Mouse (Mus musculus) heart, embryonic 10.5 days (tissue): ENCODE results near the gene Ndfip2. TPM values are rescaled to one million over a fixed set of nuclear protein-coding genes. Genes with fewer than 3 reads are reported as not detected.

ENCODE experiments used
- DNase-seq: peaks from one replicate; pipeline ENCODE4 v3.0.0-alpha.2; 2017; ENCODE audit warnings: low spot score
- H3K27ac ChIP-seq: fragments of 300-500 bp; sonication (generic); 2 replicates; pipeline ENCODE4 v1.5.1; 2016; ENCODE audit warnings: mild to moderate bottlenecking
- H3K27me3 ChIP-seq: fragments of 300-500 bp; sonication (generic); 2 replicates; pipeline ENCODE4 v1.6.1; 2016; ENCODE audit warnings: mild to moderate bottlenecking; ENCODE audit not compliant: poor library complexity, insufficient read depth, severe bottlenecking
- H3K36me3 ChIP-seq: fragments of 300-500 bp; sonication (generic); 2 replicates; pipeline ENCODE4 v1.6.1; 2016; ENCODE audit warnings: mild to moderate bottlenecking, moderate library complexity
- H3K4me1 ChIP-seq: fragments of 300-500 bp; sonication (generic); 2 replicates; pipeline ENCODE4 v1.6.1; 2016; ENCODE audit warnings: mild to moderate bottlenecking
- H3K4me3 ChIP-seq: fragments of 300-500 bp; sonication (generic); 2 replicates; pipeline ENCODE4 v1.5.1; 2016; ENCODE audit warnings: mild to moderate bottlenecking, moderate library complexity
- H3K9me3 ChIP-seq: fragments of 300-500 bp; sonication (generic); 2 replicates; pipeline ENCODE4 v1.6.1; 2016; ENCODE audit warnings: mild to moderate bottlenecking, moderate library complexity
- whole genome bisulfite sequencing: fragments of 180-500 bp; shearing (Covaris S2); methylation state at CpG from one replicate; pipeline ENCODE4 v1.1.7; 2016; 5-methylcytosine and 5-hydroxymethylcytosine counted together
- polyA plus RNA-seq: library from polyadenylated mRNA; unstranded; fragments of >200 nt; fragmentation: Nextera tagmentation; extraction: Ambion mirVana; gene quantifications from 2 replicates; pipeline ENCODE4 v1.2.1, GENCODE M21; 2016

Gene Ndfip2
- polyA plus RNA-seq, 1 experiment from 2014 or later, result 55.1 TPM

GRCm38 (mm10) chr14:105295820-105296582, 37.6 kb downstream of the Ndfip2 start:
- H3K36me3 ChIP-seq, result peaks cover 23% of the 10 kb centered on the region
- 56% methylated on average over 6 of the region's 6 CpGs for WGBS

GRCm38 (mm10) chr14:105299744-105300255, 41.4 kb downstream of the Ndfip2 start:
- 0 out of 2 replicates have a peak, but pooled peaks cover 3% of the 10 kb centered on the region for H3K4me1 ChIP-seq
- no peak overlapping the region for H3K27ac ChIP-seq
- no peaks in the 10 kb centered on the region for H3K27me3 ChIP-seq
- H3K9me3 ChIP-seq, result no peaks in the 10 kb centered on the region
- H3K36me3 ChIP-seq, result peaks cover 9% of the 10 kb centered on the region; the same call in 1 of the 2 replicates
- no peak overlapping the region for H3K4me3 ChIP-seq
- WGBS, result 53% methylated on average over 5 of the region's 5 CpGs
- no peak for DNase-seq

More at GRCm38 (mm10) chr14:105295820-105296582, 37.6 kb downstream of the Ndfip2 start:
- Histone ChIP-seq H3K4me3 (no peak overlapping the region), H3K9me3 (no peaks in the 10 kb centered on the region), H3K4me1 (0 out of 2 replicates have a peak, but pooled peaks cover 3% of the 10 kb centered on the region), H3K27ac (no peak overlapping the region), H3K27me3 (no peaks in the 10 kb centered on the region)
- DNase-seq, result no peak

GRCm38 (mm10) chr14:105300551-105300950, 42.2 kb downstream of the Ndfip2 start:
- no peaks in the 10 kb centered on the region for H3K9me3 ChIP-seq
- H3K36me3 ChIP-seq, result peaks cover 9% of the 10 kb centered on the region; the same call in 1 of the 2 replicates
- WGBS, result 80% methylated on average over 10 of the region's 10 CpGs
- no peak for DNase-seq
- H3K4me3 ChIP-seq, result no peak overlapping the region
- H3K27ac ChIP-seq, result no peak overlapping the region
- no peaks in the 10 kb centered on the region for H3K27me3 ChIP-seq
- H3K4me1 ChIP-seq, result 0 out of 2 replicates have a peak, but pooled peaks cover 3% of the 10 kb centered on the region

- no peaks in the 10 kb centered on the region for H3K9me3 ChIP-seq
- no peaks in the 10 kb centered on the region for H3K27me3 ChIP-seq
- DNase-seq, result no peak
- no peak overlapping the region for H3K27ac ChIP-seq
- H3K4me1 ChIP-seq, result 0 out of 2 replicates have a peak, but pooled peaks cover 3% of the 10 kb centered on the region
- 76% methylated on average over 4 of the region's 4 CpGs for WGBS
- H3K36me3 ChIP-seq, result peaks cover 6% of the 10 kb centered on the region; the same call in 1 of the 2 replicates
- no peak overlapping the region for H3K4me3 ChIP-seq
Observed at GRCm38 (mm10) chr14:105302708-105303107, 44.3 kb downstream of the Ndfip2 start.

DNA sequence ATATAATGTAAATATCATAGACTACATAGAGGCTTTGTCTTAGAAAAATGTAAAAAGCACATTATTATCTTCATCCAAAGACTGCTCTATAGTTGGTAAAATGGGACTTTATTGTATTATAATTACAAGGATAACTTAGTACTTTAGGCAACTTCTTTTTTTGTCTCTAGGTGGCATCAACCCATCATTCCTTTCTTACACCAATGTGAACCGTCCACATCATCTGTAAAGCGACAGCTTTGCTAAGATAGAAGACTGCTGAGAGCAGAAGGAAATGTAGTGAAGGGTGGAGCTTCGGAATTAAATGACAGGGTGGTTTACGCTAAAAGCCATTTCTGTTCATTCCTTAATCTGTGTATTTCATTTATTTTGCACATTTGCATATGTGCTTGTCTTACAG, 49.3 kb downstream of the Ndfip2 start:
- Histone ChIP-seq H3K9me3 (no peaks in the 10 kb centered on the region), H3K27me3 (no peaks in the 10 kb centered on the region), H3K36me3 (peaks cover 5% of the 10 kb centered on the region; the same call in 1 of the 2 replicates), H3K27ac (no peak overlapping the region), H3K4me3 (no peak overlapping the region), H3K4me1 (no peaks in the 10 kb centered on the region)
- DNase-seq, result no peak
- 75% methylated on average over 4 of the region's 4 CpGs for WGBS

DNA sequence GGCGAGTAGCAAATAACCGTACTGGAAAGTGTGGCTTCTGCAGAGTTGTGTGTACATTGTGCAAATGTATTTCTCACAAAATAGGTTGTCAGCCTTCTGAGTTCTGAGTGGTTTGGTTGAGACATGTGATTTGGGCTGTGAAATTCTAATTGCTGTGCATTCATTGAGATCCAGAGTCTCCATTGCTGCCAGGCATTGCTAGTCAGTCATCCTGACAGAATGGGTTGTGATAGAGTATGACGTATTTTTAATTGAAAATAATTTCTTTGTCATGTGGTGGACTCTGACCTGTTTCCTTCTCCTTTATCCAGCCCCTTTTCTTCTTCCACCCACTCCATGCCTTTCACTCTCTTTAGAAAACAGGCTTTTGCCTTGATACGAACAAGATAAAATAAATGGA, 54.0 kb downstream of the Ndfip2 start:
- Histone ChIP-seq H3K36me3 (peaks cover 5% of the 10 kb centered on the region; the same call in 1 of the 2 replicates), H3K27me3 (no peaks in the 10 kb centered on the region), H3K4me3 (no peak overlapping the region), H3K9me3 (no peaks in the 10 kb centered on the region), H3K4me1 (0 out of 2 replicates have a peak, but pooled peaks cover 4% of the 10 kb centered on the region), H3K27ac (no peak overlapping the region)
- WGBS, result 93% methylated on average over 4 of the region's 4 CpGs
- DNase-seq, result no peak

DNA sequence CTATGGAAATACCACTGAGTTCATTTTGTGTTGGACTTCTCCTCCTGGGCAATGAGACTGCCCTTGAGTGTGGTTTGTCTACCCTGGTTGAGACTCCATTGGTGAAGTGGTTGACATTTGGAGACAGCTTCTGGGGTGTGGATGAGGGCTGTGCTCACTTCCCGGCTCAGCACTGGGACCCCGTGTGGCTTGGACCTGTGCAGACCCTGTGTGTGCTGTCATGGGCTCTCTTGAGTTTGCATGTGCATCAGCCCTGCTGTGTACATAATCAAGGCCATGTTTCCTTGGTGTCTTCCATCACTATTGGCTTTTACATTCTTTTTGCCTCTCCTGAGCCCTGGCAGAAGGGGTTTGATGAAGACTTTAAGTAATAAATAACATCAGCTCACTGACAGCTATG, 54.6 kb downstream of the Ndfip2 start:
- DNase-seq, result no peak
- peaks cover 5% of the 10 kb centered on the region; the same call in 1 of the 2 replicates for H3K36me3 ChIP-seq
- H3K27ac ChIP-seq, result no peak overlapping the region
- no peaks in the 10 kb centered on the region for H3K9me3 ChIP-seq
- no peak overlapping the region for H3K4me3 ChIP-seq
- H3K27me3 ChIP-seq, result no peaks in the 10 kb centered on the region
- H3K4me1 ChIP-seq, result 0 out of 2 replicates have a peak, but pooled peaks cover 4% of the 10 kb centered on the region
- 78% methylated on average over 2 of the region's 2 CpGs for WGBS

- Histone ChIP-seq H3K4me1 (0 out of 2 replicates have a peak, but pooled peaks cover 4% of the 10 kb centered on the region), H3K9me3 (no peaks in the 10 kb centered on the region), H3K4me3 (peak overlapping the region; percentile 13; the same call in 1 of the 2 replicates), H3K36me3 (peaks cover 8% of the 10 kb centered on the region; the same call in 1 of the 2 replicates), H3K27ac (peak overlapping the region; percentile 4; the same call in 1 of the 2 replicates), H3K27me3 (no peaks in the 10 kb centered on the region)
- DNase-seq, result no peak
- 35% methylated on average over 5 of the region's 5 CpGs for WGBS
Observed at GRCm38 (mm10) chr14:105313877-105314276, 55.5 kb downstream of the Ndfip2 start.

DNA sequence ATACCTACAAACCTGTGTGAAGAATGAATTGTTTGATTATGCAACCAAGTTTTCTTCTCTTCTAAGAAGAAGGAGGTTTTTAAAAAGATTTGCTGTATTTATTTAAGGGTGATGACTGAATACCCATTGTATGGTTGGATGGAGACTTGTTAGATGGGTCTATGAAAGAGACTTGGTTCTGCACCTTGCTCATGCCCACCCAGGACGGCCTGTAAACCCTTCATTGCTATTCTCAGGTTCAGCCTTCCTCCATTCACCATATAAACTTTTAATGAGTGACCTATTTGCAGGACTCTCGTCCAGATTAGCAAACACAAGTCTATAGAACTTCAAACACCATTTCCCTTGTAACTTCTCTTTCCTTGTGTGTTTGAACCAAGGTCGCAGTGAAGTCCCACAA, 63.3 kb downstream of the Ndfip2 start:
- no peaks in the 10 kb centered on the region for H3K9me3 ChIP-seq

DNA sequence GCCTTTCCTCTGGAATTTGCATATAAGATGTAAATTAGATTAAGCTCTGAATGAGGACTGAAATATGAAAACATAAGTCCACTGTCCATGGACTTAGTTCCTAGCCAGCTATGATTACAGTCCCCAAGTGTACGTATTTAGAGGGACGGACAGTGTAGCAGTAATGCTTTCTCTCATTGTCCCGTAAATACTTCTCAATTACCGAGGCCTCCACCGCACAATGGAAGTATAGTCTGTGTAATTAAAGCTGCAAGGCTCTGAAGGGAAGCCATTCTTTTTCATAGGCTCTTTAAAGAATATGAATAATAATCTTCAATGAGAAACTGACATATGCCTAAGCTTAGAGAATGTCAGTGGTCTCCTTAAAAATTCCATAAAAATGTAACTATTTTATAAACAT, 64.5 kb downstream of the Ndfip2 start:
- no peaks in the 10 kb centered on the region for H3K9me3 ChIP-seq
- peaks cover 3% of the 10 kb centered on the region; the same call in 1 of the 2 replicates for H3K36me3 ChIP-seq

More for the DNA sequence above, 63.3 kb downstream of the Ndfip2 start:
- H3K36me3 ChIP-seq, result peaks cover 3% of the 10 kb centered on the region; the same call in 1 of the 2 replicates
- H3K4me1 ChIP-seq, result no peaks in the 10 kb centered on the region
- no peaks in the 10 kb centered on the region for H3K27me3 ChIP-seq
- no peak for DNase-seq
- no peak overlapping the region for H3K27ac ChIP-seq
- WGBS, result 86% methylated on average over 3 of the region's 3 CpGs
- H3K4me3 ChIP-seq, result no peak overlapping the region

GRCm38 (mm10) chr14:105323448-105323847, 65.1 kb downstream of the Ndfip2 start:
- DNase-seq, result no peak
- 85% methylated on average over 9 of the region's 9 CpGs for WGBS
- H3K27me3 ChIP-seq, result no peaks in the 10 kb centered on the region

More for the DNA sequence above, 64.5 kb downstream of the Ndfip2 start:
- DNase-seq, result no peak
- WGBS, result 90% methylated on average over 5 of the region's 5 CpGs
- Histone ChIP-seq H3K27me3 (no peaks in the 10 kb centered on the region), H3K4me1 (no peaks in the 10 kb centered on the region), H3K4me3 (no peak overlapping the region), H3K27ac (no peak overlapping the region)

DNA sequence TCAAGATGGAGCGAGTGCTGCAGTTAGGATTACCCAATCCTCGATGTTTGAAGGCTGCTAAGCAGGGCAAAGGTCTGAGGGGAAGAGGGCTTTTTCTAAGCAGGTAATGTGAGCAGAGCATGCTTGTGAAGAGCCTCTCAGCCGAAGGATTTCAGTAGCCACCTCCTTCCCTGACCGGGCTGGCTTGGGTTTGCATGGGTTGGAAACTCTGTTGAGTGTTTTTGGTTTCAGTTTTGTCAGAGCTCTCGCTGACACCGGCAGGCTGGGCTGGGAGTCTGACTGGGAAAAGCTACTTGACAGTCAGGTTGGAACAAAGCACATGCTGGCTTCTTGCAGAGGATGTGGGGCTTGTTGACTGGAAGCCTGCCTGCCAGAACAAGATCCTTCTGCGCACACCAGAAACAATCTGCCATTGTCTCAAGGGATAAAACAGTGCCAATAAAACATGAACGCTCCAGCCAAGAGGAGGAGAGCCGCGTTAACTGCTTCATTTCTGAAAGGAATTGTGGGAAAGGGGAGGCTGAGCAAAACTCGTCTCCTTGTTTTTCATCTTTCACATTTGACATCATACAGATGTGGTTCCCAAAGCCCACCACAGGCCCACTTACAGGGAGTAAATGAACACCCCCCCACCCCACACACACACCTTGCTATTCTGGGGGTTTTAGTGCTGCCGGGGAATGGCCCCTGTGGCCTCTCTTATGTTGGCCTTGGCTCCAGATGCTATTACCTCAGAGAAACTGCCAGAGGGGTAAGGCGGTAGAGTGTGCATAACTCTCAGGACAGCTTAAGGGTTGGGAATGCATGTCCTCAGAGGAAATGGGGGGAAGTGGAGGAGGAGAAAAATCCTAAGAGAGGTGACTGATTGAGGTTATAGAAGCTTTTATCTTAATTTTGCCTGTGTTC, 70.3 kb downstream of the Ndfip2 start:
- H3K27ac ChIP-seq, result peak overlapping the region; percentile 83
- H3K27me3 ChIP-seq, result no peaks in the 10 kb centered on the region
- H3K9me3 ChIP-seq, result no peaks in the 10 kb centered on the region
- no peak for DNase-seq
- H3K36me3 ChIP-seq, result no peaks in the 10 kb centered on the region
- H3K4me1 ChIP-seq, result peaks cover 15% of the 10 kb centered on the region
- whole genome bisulfite sequencing, result 40% methylated on average over 13 of the region's 13 CpGs
- peak overlapping the region; percentile 40 for H3K4me3 ChIP-seq

More at GRCm38 (mm10) chr14:105323448-105323847, 65.1 kb downstream of the Ndfip2 start:
- H3K9me3 ChIP-seq, result no peaks in the 10 kb centered on the region
- H3K36me3 ChIP-seq, result no peaks in the 10 kb centered on the region
- no peak overlapping the region for H3K27ac ChIP-seq
- H3K4me1 ChIP-seq, result peaks cover 5% of the 10 kb centered on the region
- no peak overlapping the region for H3K4me3 ChIP-seq
